Mouse (Mus musculus) midbrain, embryonic 16.5 days (tissue): ENCODE results near the gene Gm5431. TPM values are rescaled to one million over a fixed set of nuclear protein-coding genes. Genes with fewer than 3 reads are reported as not detected.
A peak's percentile ranks its signal among the peaks of the same experiment; 100 is the strongest.
"Not testable (repeated sequence)": the region's sequence is repeated elsewhere in the genome, so short reads cannot be mapped to it uniquely, and the experiment has no call there.

Source experiments
- ATAC-seq: fragments of 200-750 bp; cut with Nextera tagmentation; 2 replicates; pipeline ENCODE4 v1.8.0; 2017; ENCODE audit warnings: moderate TSS enrichment
- H3K27ac ChIP-seq: fragments of 300-500 bp; sonication (generic); 2 replicates; pipeline ENCODE4 v1.5.1; 2014; ENCODE audit warnings: mild to moderate bottlenecking, low read length, mixed read lengths
- H3K27me3 ChIP-seq: fragments of 300-500 bp; sonication (generic); 2 replicates; pipeline ENCODE4 v1.6.1; 2014; ENCODE audit warnings: low read depth, low read length, mixed read lengths; ENCODE audit not compliant: control insufficient read depth, insufficient read depth
- H3K36me3 ChIP-seq: fragments of 300-500 bp; sonication (generic); 2 replicates; pipeline ENCODE4 v1.6.1; 2014; ENCODE audit warnings: mild to moderate bottlenecking, low read length, moderate library complexity, mixed read lengths; ENCODE audit not compliant: control insufficient read depth, insufficient read depth
- H3K4me1 ChIP-seq: fragments of 300-500 bp; sonication (generic); 2 replicates; pipeline ENCODE4 v1.6.1; 2014; ENCODE audit warnings: mild to moderate bottlenecking, low read length, mixed read lengths; ENCODE audit not compliant: control insufficient read depth, insufficient read depth
- H3K4me2 ChIP-seq: fragments of 300-500 bp; sonication (generic); 2 replicates; pipeline ENCODE4 v1.6.1; 2014; ENCODE audit warnings: mild to moderate bottlenecking, low read length, mixed read lengths
- H3K4me3 ChIP-seq: fragments of 300-500 bp; sonication (generic); 2 replicates; pipeline ENCODE4 v1.5.1; 2014; ENCODE audit warnings: low read depth, mild to moderate bottlenecking, low read length, moderate library complexity, mixed read lengths
- H3K9ac ChIP-seq: fragments of 300-500 bp; sonication (generic); 2 replicates; pipeline ENCODE4 v1.6.1; 2014; ENCODE audit warnings: low read depth, low read length, mixed read lengths
- H3K9me3 ChIP-seq: fragments of 300-500 bp; sonication (generic); replicated peaks from 2 replicates; pipeline ENCODE4 v1.6.1; 2014; ENCODE audit warnings: mild to moderate bottlenecking, low read length, mixed read lengths; ENCODE audit not compliant: control insufficient read depth, poor library complexity, severe bottlenecking
- WGBS: fragments of 180-500 bp; shearing (Covaris S2); extraction: QIAGEN DNeasy Blood & Tissue Kit; methylation state at CpG from one replicate; pipeline ENCODE4 v1.1.7; 2014; 5-methylcytosine and 5-hydroxymethylcytosine counted together
- polyA plus RNA-seq: library from polyadenylated mRNA; unstranded; fragments of >200 nt; fragmentation: Nextera tagmentation; extraction: Ambion mirVana; gene quantifications from 2 replicates; pipeline ENCODE4 v1.2.1, GENCODE M21; 2015

Gene Gm5431
- polyA plus RNA-seq, 1 experiment from 2014 or later: 0.20 TPM

DNA sequence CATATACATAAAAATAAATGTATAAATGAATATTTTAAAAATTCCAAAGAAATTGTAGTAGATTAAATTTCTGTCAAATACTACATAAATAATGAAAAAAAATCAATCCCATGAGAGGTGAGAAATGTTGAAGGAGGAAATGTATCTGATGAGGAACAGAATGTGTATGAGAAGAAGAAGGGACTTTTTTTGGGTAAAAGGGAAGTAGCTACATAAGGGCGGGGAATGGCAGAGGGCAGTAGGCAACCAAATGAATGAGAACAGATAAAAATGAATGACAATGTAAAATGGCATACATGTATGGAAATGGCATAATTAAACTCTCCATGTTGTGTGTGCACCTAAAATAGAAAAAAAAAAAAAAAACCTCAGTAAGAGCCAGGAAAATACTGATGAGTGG, 11.6 kb upstream of the Gm5431 start:
- no peaks in the 10 kb centered on the region for H3K4me1 ChIP-seq
- no peaks in the 10 kb centered on the region for H3K27me3 ChIP-seq
- no peak overlapping the region for H3K27ac ChIP-seq
- H3K4me2 ChIP-seq: no peak overlapping the region
- H3K4me3 ChIP-seq: no peak overlapping the region
- H3K9me3 ChIP-seq: no peaks in the 10 kb centered on the region
- H3K36me3 ChIP-seq: no peaks in the 10 kb centered on the region
- no peak for ATAC-seq
- no peak overlapping the region for H3K9ac ChIP-seq
- 91% methylated on average over 1 of the region's 1 CpGs for WGBS

GRCm38 (mm10) chr11:48908459-48908858, 6.4 kb upstream of the Gm5431 start:
- Histone ChIP-seq H3K4me3 (no peak overlapping the region), H3K36me3 (no peaks in the 10 kb centered on the region), H3K4me1 (no peaks in the 10 kb centered on the region), H3K27ac (no peak overlapping the region), H3K27me3 (no peaks in the 10 kb centered on the region), H3K9ac (no peak overlapping the region), H3K4me2 (no peak overlapping the region), H3K9me3 (no peaks in the 10 kb centered on the region)
- no peak for ATAC-seq
- WGBS: 42% methylated on average over 1 of the region's 1 CpGs

- WGBS: 100% methylated on average over 1 of the region's 1 CpGs
- not testable (repeated sequence) for ATAC-seq
These were observed 465 bp downstream of the Gm5431 start for GRCm38 (mm10) chr11:48901567-48901930.

DNA sequence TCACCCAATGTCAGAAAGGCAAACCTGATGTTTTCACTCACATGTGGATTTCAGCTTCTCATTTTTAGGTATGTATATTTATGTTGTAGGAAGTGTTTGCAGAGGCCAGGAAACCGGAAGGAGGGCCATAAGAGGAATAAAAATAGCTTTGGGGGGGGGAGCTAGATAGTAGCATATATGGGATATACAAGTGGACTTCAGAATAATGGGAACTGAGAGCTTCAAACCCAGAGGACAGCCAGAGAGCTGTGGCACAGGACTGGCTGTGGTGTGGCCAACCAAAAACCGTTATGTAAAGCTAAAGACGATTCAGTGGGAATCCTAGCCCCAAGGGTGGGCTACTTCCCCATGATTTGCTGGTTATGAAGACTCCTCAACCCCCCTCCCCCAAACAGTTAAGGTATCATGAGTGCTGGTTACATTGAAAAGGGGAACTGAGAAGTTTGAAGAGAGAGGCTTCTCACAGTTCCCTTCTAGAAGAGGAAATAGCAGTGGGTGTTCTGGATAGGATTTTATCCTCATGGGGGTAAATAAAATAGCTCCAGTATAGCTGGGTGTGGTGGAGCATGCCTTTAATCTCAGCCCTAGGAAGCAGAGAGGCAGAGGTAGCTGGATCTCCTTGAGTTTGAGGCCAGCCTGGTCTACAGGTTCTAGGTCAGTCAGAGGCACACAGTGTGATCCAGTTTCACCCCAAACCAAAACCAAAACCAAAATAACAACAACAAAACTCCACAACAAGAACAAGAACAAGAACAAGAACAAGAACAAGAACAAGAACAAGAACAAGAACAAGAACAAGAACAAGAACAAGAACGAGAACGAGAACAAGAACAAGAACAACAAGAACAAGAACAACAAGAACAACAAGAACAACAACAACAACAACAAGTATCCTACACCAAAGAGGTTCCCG, 1.1 kb downstream of the Gm5431 start:
- not testable (repeated sequence) for H3K4me1 ChIP-seq, ATAC-seq, H3K36me3 ChIP-seq, H3K27me3 ChIP-seq, H3K4me3 ChIP-seq, H3K27ac ChIP-seq, H3K9me3 ChIP-seq, H3K9ac ChIP-seq, H3K4me2 ChIP-seq
- 79% methylated on average over 6 of the region's 6 CpGs for WGBS

More at GRCm38 (mm10) chr11:48901567-48901930, 465 bp downstream of the Gm5431 start:
- not testable (repeated sequence) for H3K4me1 ChIP-seq, H3K9ac ChIP-seq, H3K4me3 ChIP-seq, H3K36me3 ChIP-seq, H3K27ac ChIP-seq, H3K4me2 ChIP-seq, H3K27me3 ChIP-seq, H3K9me3 ChIP-seq

GRCm38 (mm10) chr11:48898812-48899431, 3.1 kb downstream of the Gm5431 start:
- no peak for ATAC-seq
- H3K36me3 ChIP-seq: no peaks in the 10 kb centered on the region
- H3K9me3 ChIP-seq: no peaks in the 10 kb centered on the region
- H3K4me1 ChIP-seq: no peaks in the 10 kb centered on the region
- no peak overlapping the region for H3K4me3 ChIP-seq
- WGBS: 80% methylated on average over 2 of the region's 2 CpGs
- no peaks in the 10 kb centered on the region for H3K27me3 ChIP-seq
- H3K4me2 ChIP-seq: no peak overlapping the region
- H3K27ac ChIP-seq: no peak overlapping the region
- no peak overlapping the region for H3K9ac ChIP-seq

DNA sequence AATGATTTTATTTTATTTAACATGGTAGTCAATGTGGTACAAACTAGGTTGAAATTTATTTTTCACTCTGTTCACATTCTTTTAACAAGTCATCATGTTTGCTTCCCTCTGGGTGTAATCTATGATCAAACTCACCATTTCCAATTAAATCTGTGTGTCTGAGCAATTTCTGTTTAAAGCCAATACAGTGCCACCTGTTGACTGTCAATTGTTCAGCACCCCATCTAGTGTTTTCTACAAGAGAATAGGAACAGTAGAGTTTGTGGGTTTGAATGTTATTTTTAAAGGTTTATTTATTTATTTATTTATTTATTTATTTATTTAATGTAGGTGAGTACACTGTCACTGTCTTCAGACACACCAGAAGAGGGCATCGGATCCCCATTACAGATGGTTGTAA, 25.3 kb downstream of the Gm5431 start:
- H3K4me2 ChIP-seq: no peak overlapping the region
- H3K27ac ChIP-seq: no peak overlapping the region
- no peak overlapping the region for H3K4me3 ChIP-seq
- H3K9me3 ChIP-seq: no peaks in the 10 kb centered on the region
- WGBS: 89% methylated on average over 1 of the region's 1 CpGs
- H3K36me3 ChIP-seq: no peaks in the 10 kb centered on the region
- H3K9ac ChIP-seq: no peak overlapping the region
- H3K27me3 ChIP-seq: no peaks in the 10 kb centered on the region
- H3K4me1 ChIP-seq: peaks cover 2% of the 10 kb centered on the region; the same call in 1 of the 2 replicates
- no peak for ATAC-seq

- not testable (repeated sequence) for H3K4me3 ChIP-seq, H3K4me1 ChIP-seq, H3K9ac ChIP-seq, H3K27me3 ChIP-seq, H3K4me2 ChIP-seq, H3K27ac ChIP-seq, H3K9me3 ChIP-seq, H3K36me3 ChIP-seq, ATAC-seq
- WGBS: 65% methylated on average over 1 of the region's 1 CpGs
These were observed 26.6 kb downstream of the Gm5431 start for GRCm38 (mm10) chr11:48875343-48875837.

- H3K4me1 ChIP-seq: peaks cover 8% of the 10 kb centered on the region; the same call in 1 of the 2 replicates
- no peaks in the 10 kb centered on the region for H3K36me3 ChIP-seq
- H3K9me3 ChIP-seq: no peaks in the 10 kb centered on the region
- no peak overlapping the region for H3K9ac ChIP-seq
- H3K4me2 ChIP-seq: no peak overlapping the region
- 0% methylated on average over 4 of the region's 4 CpGs for whole genome bisulfite sequencing
- no peaks in the 10 kb centered on the region; the same call in 1 of the 2 replicates for H3K27me3 ChIP-seq
- H3K4me3 ChIP-seq: no peak overlapping the region
- ATAC-seq: peak; percentile 74
- no peak overlapping the region for H3K27ac ChIP-seq
These were observed 27.5 kb downstream of the Gm5431 start for GRCm38 (mm10) chr11:48874465-48874864.
